Mouse (Mus musculus) adrenal gland (tissue): Measurements from ENCODE around the gene Mier3.
"Not testable (repeated sequence)": the region's sequence is repeated elsewhere in the genome, so short reads cannot be mapped to it uniquely, and the experiment has no call there.

ENCODE experiments used
- intact Hi-C: fragments of 180-260 bp; cut with DNase I; formaldehyde crosslinking; loops from one replicate; pipeline ENCODE4 v1.15.1; 2025

Mier3 gene

GRCm38 (mm10) chr13:111687285-111687781 lies 6.6 kb downstream of the Mier3 start:
- intact Hi-C loops, result no loop called here

GRCm38 (mm10) chr13:111703396-111703795 lies 22.6 kb downstream of the Mier3 start:
- intact Hi-C loops, result no loop called here

- intact Hi-C loops, result not testable (repeated sequence)
These were observed 23.2 kb downstream of the Mier3 start for GRCm38 (mm10) chr13:111703952-111704351.

GRCm38 (mm10) chr13:111710531-111710930 lies 29.8 kb downstream of the Mier3 start:
- intact Hi-C loops, result no loop called here

GRCm38 (mm10) chr13:111719726-111720125 lies 38.9 kb downstream of the Mier3 start:
- intact Hi-C loops, result loop anchor here (10.0 kb wide), 1 partner anchor 235 kb away; no protein-coding TSS in a partner anchor

GRCm38 (mm10) chr13:111724811-111725164 lies 44.0 kb downstream of the Mier3 start:
- intact Hi-C loops, result loop anchor here (10.0 kb wide), 1 partner anchor 240 kb away; no protein-coding TSS in a partner anchor

- intact Hi-C loops, result loop anchor here (10.0 kb wide), 1 partner anchor 241 kb away; no protein-coding TSS in a partner anchor
These were observed 44.6 kb downstream of the Mier3 start for GRCm38 (mm10) chr13:111725165-111726077.

GRCm38 (mm10) chr13:111726898-111727297 lies 46.1 kb downstream of the Mier3 start:
- intact Hi-C loops, result loop anchor here (10.0 kb wide), 1 partner anchor 242 kb away; no protein-coding TSS in a partner anchor

GRCm38 (mm10) chr13:111741204-111741990 lies 60.6 kb downstream of the Mier3 start:
- intact Hi-C loops, result loop anchor here (5.0 to 10.0 kb wide), 2 partner anchors 207 to 284 kb away; no protein-coding TSS in a partner anchor

GRCm38 (mm10) chr13:111741991-111742615 lies 61.3 kb downstream of the Mier3 start:
- intact Hi-C loops, result loop anchor here (5.0 to 10.0 kb wide), 2 partner anchors 207 to 285 kb away; no protein-coding TSS in a partner anchor

GRCm38 (mm10) chr13:111744233-111745000 lies 63.6 kb downstream of the Mier3 start:
- intact Hi-C loops, result loop anchor here (5.0 to 10.0 kb wide), 2 partner anchors 210 to 287 kb away; no protein-coding TSS in a partner anchor

GRCm38 (mm10) chr13:111745216-111745615 lies 64.4 kb downstream of the Mier3 start:
- intact Hi-C loops, result loop anchor here (10.0 kb wide), 1 partner anchor 210 kb away; no protein-coding TSS in a partner anchor

- intact Hi-C loops, result loop anchor here (10.0 kb wide), 1 partner anchor 212 kb away; no protein-coding TSS in a partner anchor
These were observed 66.1 kb downstream of the Mier3 start for GRCm38 (mm10) chr13:111746831-111747230.

GRCm38 (mm10) chr13:111748301-111749062 lies 67.7 kb downstream of the Mier3 start:
- intact Hi-C loops, result loop anchor here (10.0 kb wide), 1 partner anchor 214 kb away; no protein-coding TSS in a partner anchor

- intact Hi-C loops, result no loop called here
These were observed 72.5 kb downstream of the Mier3 start for GRCm38 (mm10) chr13:111753321-111753720.

GRCm38 (mm10) chr13:111755377-111755776 lies 74.6 kb downstream of the Mier3 start:
- intact Hi-C loops, result no loop called here

- intact Hi-C loops, result no loop called here
These were observed 75.2 kb downstream of the Mier3 start for GRCm38 (mm10) chr13:111755937-111756336.

- intact Hi-C loops, result no loop called here
These were observed 76.2 kb downstream of the Mier3 start for GRCm38 (mm10) chr13:111756986-111757385.

GRCm38 (mm10) chr13:111762526-111762925 lies 81.7 kb downstream of the Mier3 start:
- intact Hi-C loops, result no loop called here
